Mouse (Mus musculus): ENCODE measurements at regions not wholly inside any gene's neighbourhood (a gene's known extent, or its start where the extent isn't known, plus 50 kb on each side); places are given as distances from the start of the nearest gene placed in this dataset.
"Not testable (repeated sequence)": the region's sequence is repeated elsewhere in the genome, so short reads cannot be mapped to it uniquely, and the experiment has no call there.

DNA sequence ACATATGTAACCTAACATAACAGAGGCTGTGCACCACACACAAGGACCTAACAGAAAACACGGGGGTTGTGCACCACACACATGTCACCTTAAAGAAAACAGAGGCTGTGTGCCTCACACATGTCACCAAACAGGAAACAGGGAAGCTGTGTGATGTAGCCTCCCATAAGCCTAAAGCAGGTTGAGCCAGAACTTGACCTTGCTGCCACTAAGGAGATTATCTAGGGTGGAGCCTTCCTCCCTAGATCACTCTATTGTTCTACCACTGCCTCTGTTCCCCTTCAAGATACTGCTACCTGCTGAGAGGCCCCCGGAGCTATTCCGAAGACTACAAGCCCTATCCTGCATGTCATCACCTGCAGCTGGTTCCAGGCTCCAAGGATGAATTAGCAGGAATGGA, 100.1 kb upstream of the Thrb start:
- DNase-seq = not testable (repeated sequence)

GRCm38 (mm10) chr14:17567927-17568326, 92.1 kb upstream of the Thrb start:
- no peak for DNase-seq

- no peak for DNase-seq
Measured at GRCm38 (mm10) chr14:17569087-17569636, 90.9 kb upstream of the Thrb start.

DNA sequence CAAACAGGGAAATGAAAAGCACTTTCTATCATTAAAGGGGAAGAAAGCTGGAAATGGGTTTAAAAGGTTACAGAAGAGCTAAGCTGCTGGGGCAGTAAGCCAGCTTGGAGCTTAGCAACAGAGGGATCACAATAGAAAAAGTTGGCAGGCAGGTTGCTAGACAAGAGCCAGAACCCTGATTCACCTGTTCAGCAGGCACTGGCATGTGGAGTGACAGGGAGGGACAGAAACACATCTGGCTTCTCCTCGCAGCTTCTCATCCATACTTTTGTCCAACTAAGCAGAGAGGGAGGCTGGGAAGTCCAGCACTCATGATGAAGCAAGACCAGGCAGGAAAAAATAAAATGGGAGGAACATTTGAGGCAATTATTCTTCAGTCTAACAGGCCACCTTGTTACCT, 81.3 kb upstream of the Thrb start:
- no peak for DNase-seq

DNA sequence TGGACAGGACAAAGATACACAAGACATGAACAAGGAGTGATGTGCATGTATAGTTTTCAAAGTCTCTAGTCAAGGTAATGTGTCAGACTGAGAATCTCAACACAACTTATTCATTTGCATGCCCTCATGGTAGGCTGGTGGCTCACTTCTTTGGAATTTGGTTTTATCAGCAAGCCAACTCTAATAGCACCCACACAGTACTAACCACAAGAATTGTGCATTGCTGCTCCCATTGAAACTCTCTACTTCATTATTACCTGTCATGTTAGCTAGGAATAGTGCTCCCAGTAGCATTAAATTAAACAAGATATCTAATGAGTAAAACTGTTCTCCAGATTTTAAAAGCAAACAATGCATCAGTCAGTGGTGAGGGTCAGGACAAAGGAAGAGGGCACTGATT, 70.5 kb upstream of the Thrb start:
- DNase-seq = no peak

DNA sequence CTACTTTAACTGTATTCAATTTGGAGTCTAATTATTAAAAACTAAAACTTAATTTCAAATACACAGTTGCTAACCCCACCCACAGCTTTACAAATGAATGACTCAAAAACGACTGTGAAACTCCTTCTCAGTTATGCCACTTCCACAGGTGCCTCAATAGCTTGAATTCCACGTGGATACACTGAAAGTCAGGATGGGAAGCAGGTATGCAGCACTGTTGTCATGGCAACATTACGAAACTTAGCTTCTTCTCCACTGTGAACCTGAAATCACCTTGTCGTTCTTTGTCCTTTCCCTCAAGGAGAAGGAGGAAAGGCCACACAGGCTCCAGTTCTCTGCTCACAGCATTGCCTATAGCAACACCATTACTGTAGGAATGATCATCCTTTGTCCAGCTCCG, 60.5 kb upstream of the Thrb start:
- DNase-seq = no peak

GRCm38 (mm10) chr14:17602357-17602756, 57.7 kb upstream of the Thrb start:
- DNase-seq = no peak

- no peak for DNase-seq
Measured at GRCm38 (mm10) chr14:17606018-17606417, 54.0 kb upstream of the Thrb start.

DNA sequence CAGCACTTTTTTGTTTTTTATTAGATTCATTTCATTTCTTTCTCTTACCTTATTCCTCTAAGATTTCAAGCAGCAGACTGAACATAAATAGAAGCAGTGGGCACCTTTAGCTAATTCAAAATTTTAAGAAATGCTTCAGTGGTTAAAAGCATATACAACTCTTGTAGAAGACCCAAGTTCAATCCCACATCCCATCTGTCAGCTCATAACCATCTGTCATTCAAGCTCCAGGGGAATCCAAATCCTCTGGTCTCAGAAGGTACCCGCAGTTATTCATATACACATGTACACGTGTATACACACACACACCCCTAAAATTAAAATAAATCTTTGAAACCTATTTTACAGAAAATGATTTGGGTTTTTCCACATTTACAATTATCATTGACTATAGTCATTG, 52.9 kb upstream of the Thrb start:
- DNase-seq = no peak
